Mouse (Mus musculus) liver, embryonic 14.5 days (tissue): ENCODE measurements around the gene Dnajc15. TPM values are rescaled to one million over a fixed set of nuclear protein-coding genes. Genes with fewer than 3 reads are reported as not detected.

Experiments
- ATAC-seq: fragments of 200-750 bp; cut with Nextera tagmentation; 2 replicates; pipeline ENCODE4 v1.8.0; 2017; ENCODE audit warnings: moderate number of reproducible peaks, mild to moderate bottlenecking, moderate library complexity; ENCODE audit not compliant: insufficient read depth
- DNase-seq, 3 experiments: peaks; one replicate each; pipeline ENCODE4 v3.0.0-alpha.2; 2012 to 2013; ENCODE audit warnings: low read depth in 3 of 3, low spot score in 3 of 3
- H3K27ac ChIP-seq: fragments of 300-500 bp; sonication (generic); 2 replicates; pipeline ENCODE4 v1.5.1; 2014; ENCODE audit warnings: moderate library complexity, mild to moderate bottlenecking, control low read depth, inconsistent platforms
- H3K27me3 ChIP-seq: fragments of 300-500 bp; sonication (generic); 2 replicates; pipeline ENCODE4 v1.6.1; 2014; ENCODE audit warnings: mild to moderate bottlenecking, low read length, moderate library complexity; ENCODE audit not compliant: control insufficient read depth, insufficient read depth
- H3K36me3 ChIP-seq: fragments of 300-500 bp; sonication (generic); replicated peaks from 2 replicates; pipeline ENCODE4 v1.6.1; 2014; ENCODE audit warnings: low read depth; ENCODE audit not compliant: control insufficient read depth, insufficient read depth
- H3K4me1 ChIP-seq, 2 experiments: fragments of 200-500 bp in 1 of 2; fragments of 300-500 bp in 1 of 2; sonication (generic) in 1 of 2; replicated peaks; 2 replicates each; pipeline ENCODE4 v1.6.1; 2012 to 2014; ENCODE audit warnings: antibody characterized with exemption in 1 of 2, inconsistent platforms in 1 of 2, low read length in 1 of 2; ENCODE audit not compliant: control insufficient read depth in 2 of 2, insufficient read depth in 2 of 2
- H3K4me2 ChIP-seq: fragments of 300-500 bp; sonication (generic); 2 replicates; pipeline ENCODE4 v1.6.1; 2014; ENCODE audit warnings: low read depth, mild to moderate bottlenecking, control low read depth, moderate library complexity
- H3K4me3 ChIP-seq, 2 experiments: fragments of 200-500 bp in 1 of 2; fragments of 300-500 bp in 1 of 2; sonication (generic) in 1 of 2; 2 replicates each; pipeline ENCODE4 v1.5.1; 2012 to 2014; ENCODE audit warnings: low read depth in 2 of 2, low read length in 2 of 2, mild to moderate bottlenecking in 2 of 2, control low read depth in 1 of 2, inconsistent platforms in 1 of 2, moderate library complexity in 1 of 2; ENCODE audit not compliant: insufficient read depth in 1 of 2
- H3K9ac ChIP-seq: fragments of 300-500 bp; sonication (generic); replicated peaks from 2 replicates; pipeline ENCODE4 v1.6.1; 2014; ENCODE audit warnings: mild to moderate bottlenecking, control low read depth, moderate library complexity
- H3K9me3 ChIP-seq: fragments of 300-500 bp; sonication (generic); 2 replicates; pipeline ENCODE4 v1.6.1; 2016; ENCODE audit warnings: low read length, mixed read lengths; ENCODE audit not compliant: control insufficient read depth
- CTCF ChIP-seq: IDR thresholded peaks from 2 replicates; pipeline ENCODE4 v1.5.1; 2016; ENCODE audit warnings: antibody characterized with exemption, low read depth, control low read depth
- EP300 ChIP-seq: IDR thresholded peaks from 2 replicates; pipeline ENCODE4 v1.6.1; 2016; ENCODE audit warnings: antibody characterized with exemption, low read depth
- WGBS: fragments of 180-500 bp; shearing (Covaris S2); extraction: QIAGEN DNeasy Blood & Tissue Kit; methylation state at CpG from one replicate; pipeline ENCODE4 v1.1.7; 2014; ENCODE audit not compliant: insufficient replicate concordance; 5-methylcytosine and 5-hydroxymethylcytosine counted together
- polyA plus RNA-seq, 2 experiments: library from polyadenylated mRNA; depleted of rRNA in 1 of 2; stranded (reverse) in 1 of 2; unstranded in 1 of 2; fragments of >200 nt; fragmentation: Nextera tagmentation in 1 of 2; extraction: Ambion mirVana in 1 of 2; gene quantifications; 2 replicates each; pipeline versions ENCODE4 v1.2.1 to v1.2.3; 2012 to 2014

The Dnajc15 gene
- polyA plus RNA-seq, 2 experiments, result 7.1 to 59.7 TPM

DNA sequence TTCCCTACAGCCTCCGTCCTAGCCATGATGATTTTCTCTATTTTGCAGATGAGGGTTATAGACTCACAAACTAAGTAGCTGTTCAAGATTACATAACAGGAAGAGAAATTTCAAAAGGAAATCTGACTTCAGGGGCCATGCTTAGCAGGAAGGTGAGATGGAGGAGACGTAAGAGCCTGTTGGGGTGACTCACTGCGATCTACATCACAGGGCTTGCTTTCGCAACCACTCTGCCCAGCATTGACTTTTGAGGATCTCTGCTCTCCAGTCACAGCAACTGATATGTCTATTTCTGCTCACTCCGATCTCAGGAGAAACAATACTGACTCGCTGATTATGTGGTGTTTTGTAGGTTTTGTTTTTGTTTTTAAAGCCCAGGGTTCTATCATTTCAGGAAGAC is 49.8 kb downstream of the Dnajc15 start:
- no peak for TF ChIP-seq EP300
- TF ChIP-seq CTCF, result no peak
- ATAC-seq, result no peak
- no peak overlapping the region for H3K4me3 ChIP-seq
- H3K4me1 ChIP-seq, result no peaks in the 10 kb centered on the region
- H3K27me3 ChIP-seq, result no peaks in the 10 kb centered on the region
- H3K27ac ChIP-seq, result no peak overlapping the region
- H3K9ac ChIP-seq, result no peak overlapping the region
- DNase-seq, result peak; percentile 5 to 20 (median 14)
- H3K36me3 ChIP-seq, result no peaks in the 10 kb centered on the region
- WGBS, result 73% methylated on average over 6 of the region's 6 CpGs
- H3K9me3 ChIP-seq, result no peaks in the 10 kb centered on the region
- H3K4me2 ChIP-seq, result no peak overlapping the region

DNA sequence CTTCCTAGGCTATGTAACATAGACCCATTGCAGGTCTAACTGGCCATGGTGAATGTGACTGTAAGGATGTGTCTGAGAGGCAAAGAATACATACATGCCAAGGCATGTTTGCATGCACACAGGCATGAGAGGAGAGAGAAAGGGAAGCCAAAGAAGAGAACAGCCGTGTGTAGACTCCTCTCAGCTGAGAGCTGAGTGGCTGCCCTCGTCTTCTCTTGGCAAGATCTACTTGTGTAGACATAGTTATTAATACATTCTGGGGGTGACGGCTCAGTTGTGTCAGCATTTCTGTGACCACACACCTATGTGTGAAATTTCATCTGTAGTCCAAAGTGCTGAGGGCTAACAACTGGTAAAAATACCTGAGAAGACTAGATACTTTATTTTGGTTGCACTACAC is 55.1 kb downstream of the Dnajc15 start:
- TF ChIP-seq EP300 (no peak), CTCF (no peak)
- Histone ChIP-seq H3K9ac (no peak overlapping the region), H3K27me3 (no peaks in the 10 kb centered on the region), H3K36me3 (no peaks in the 10 kb centered on the region), H3K9me3 (no peaks in the 10 kb centered on the region), H3K4me3 (no peak overlapping the region), H3K4me1 (no peaks in the 10 kb centered on the region), H3K4me2 (no peak overlapping the region), H3K27ac (no peak overlapping the region)
- ATAC-seq, result no peak
- WGBS, result 66% methylated on average over 3 of the region's 3 CpGs
- no peak for DNase-seq

DNA sequence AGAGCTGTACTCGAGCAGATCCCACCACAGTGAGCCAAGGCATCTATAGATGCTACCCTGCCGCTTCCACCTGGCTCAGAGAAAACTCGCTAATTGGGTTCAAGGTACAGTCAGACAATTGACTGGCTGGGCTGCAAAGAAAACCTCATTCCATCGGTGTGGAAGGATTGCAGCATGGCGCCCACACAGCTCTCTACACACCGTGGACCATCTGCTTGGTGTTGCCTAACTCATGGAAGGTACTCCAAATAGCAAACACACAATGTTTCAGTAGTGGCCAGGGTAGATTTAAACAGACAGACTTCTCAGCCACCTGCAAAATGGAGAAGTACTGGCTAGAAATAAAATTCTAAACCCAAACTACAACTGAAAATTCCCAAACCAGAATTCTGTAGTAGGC is 57.4 kb downstream of the Dnajc15 start:
- Histone ChIP-seq H3K4me3 (no peak overlapping the region), H3K27ac (no peak overlapping the region), H3K36me3 (no peaks in the 10 kb centered on the region), H3K9me3 (no peaks in the 10 kb centered on the region), H3K4me2 (no peak overlapping the region), H3K4me1 (no peaks in the 10 kb centered on the region), H3K27me3 (no peaks in the 10 kb centered on the region), H3K9ac (no peak overlapping the region)
- ATAC-seq, result no peak
- WGBS, result 73% methylated on average over 6 of the region's 6 CpGs
- TF ChIP-seq EP300 (no peak), CTCF (no peak)
- no peak for DNase-seq

DNA sequence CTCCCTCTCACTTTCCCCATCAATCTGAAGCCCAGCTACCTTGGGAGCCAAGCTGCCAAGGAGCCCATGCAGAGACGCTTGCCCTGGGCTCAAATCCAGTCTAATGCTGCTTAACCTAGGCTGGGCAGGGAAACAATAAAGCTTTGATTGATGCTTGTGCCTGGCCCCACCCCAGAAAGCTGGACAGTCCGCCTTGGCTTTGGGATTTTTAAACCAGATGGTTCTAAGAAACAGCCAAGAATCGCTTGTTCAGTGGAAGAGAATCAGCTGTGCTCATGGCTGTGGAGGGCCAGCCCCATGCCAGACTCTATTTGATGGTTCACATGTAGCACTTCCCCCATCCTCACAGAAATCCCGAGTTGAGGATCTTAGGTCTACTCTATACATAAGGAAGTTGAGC is 60.0 kb downstream of the Dnajc15 start:
- Histone ChIP-seq H3K4me2 (no peak overlapping the region), H3K27me3 (no peaks in the 10 kb centered on the region), H3K9me3 (no peaks in the 10 kb centered on the region), H3K27ac (no peak overlapping the region), H3K4me3 (no peak overlapping the region), H3K36me3 (no peaks in the 10 kb centered on the region), H3K4me1 (no peaks in the 10 kb centered on the region), H3K9ac (no peak overlapping the region)
- ATAC-seq (no peak), DNase-seq (no peak)
- WGBS, result 52% methylated on average over 4 of the region's 4 CpGs
- TF ChIP-seq EP300 (no peak), CTCF (no peak)

DNA sequence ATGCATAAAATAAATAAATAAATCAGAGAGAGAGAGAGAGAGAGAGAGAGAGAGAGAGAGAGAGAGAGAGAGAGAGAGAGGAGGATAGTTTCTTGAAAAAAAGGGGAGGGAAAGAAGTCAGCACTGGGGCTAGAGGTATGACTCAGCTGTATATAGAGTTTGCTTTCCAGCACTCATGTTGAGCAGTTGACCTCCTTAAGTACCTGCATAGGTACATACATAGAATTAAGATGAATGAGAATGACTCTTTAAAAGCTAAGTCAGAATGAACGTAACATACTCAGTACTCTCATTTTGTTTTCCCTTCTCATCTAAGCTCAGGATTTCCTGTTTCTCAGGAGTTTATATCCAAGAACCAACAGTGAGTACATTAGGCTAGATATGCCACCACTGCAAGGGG is 62.0 kb downstream of the Dnajc15 start:
- WGBS, result 54% methylated on average over 1 of the region's 1 CpGs
- DNase-seq (no peak), ATAC-seq (no peak)

More for the DNA sequence above, 62.0 kb downstream of the Dnajc15 start:
- no peak overlapping the region for H3K4me2 ChIP-seq
- no peaks in the 10 kb centered on the region for H3K9me3 ChIP-seq
- H3K27me3 ChIP-seq, result no peaks in the 10 kb centered on the region
- H3K4me1 ChIP-seq, result no peaks in the 10 kb centered on the region
- H3K27ac ChIP-seq, result no peak overlapping the region
- no peaks in the 10 kb centered on the region for H3K36me3 ChIP-seq
- TF ChIP-seq CTCF, result no peak
- TF ChIP-seq EP300, result no peak
- H3K9ac ChIP-seq, result no peak overlapping the region
- no peak overlapping the region for H3K4me3 ChIP-seq
